Mouse (Mus musculus) retina, postnatal 7 days (tissue): ENCODE data around the gene Fam161a.
A peak's percentile ranks its signal among the peaks of the same experiment; 100 is the strongest.

ENCODE experiments used
- DNase-seq: peaks from one replicate; pipeline ENCODE4 v3.0.0-alpha.2; 2012; ENCODE audit warnings: low read depth, low spot score

The Fam161a gene

DNA sequence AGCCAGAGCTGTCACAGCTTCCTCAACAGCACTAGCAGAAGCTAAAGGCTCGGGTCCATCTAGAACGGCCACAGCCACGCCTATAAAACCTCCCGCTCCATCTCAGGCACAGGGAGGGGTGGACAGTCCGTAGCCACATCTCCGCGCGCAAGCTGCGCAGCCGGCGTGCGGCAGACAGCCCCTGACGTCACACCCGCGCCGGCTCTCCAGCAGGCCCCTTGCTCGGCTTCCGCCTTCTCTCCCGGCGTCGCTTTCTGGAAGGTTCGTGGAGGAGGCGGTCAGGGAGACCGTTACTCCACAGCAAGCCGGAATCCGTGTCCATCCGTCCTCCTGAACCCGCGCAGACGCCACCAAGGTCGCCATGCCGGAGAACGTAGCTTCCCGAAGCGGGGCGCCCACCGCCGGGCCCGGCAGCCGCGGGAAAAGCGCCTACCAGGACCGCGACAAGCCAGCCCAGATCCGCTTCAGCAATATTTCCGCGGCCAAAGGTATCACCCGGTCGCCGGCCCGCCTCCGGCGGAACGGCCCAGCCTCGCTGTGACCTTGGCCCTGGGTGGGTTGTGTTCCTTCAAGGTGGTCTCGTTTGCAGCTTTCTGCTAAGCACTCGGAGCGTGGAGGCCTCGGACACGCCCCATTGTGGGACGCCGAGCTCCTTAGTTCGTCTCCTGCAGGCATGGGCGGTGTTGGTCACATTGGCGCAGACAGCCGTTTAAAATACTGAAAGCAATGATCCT, 16.8 kb upstream of the Fam161a start, which contains the start of gene Cct4:
Cct4 (plus strand) TSS at position 127 of the 734 bp plus-strand sequence.
- DNase-seq, result peak; percentile 86

GRCm38 (mm10) chr11:22991218-22991835, 16.0 kb upstream of the Fam161a start:
- no peak for DNase-seq

DNA sequence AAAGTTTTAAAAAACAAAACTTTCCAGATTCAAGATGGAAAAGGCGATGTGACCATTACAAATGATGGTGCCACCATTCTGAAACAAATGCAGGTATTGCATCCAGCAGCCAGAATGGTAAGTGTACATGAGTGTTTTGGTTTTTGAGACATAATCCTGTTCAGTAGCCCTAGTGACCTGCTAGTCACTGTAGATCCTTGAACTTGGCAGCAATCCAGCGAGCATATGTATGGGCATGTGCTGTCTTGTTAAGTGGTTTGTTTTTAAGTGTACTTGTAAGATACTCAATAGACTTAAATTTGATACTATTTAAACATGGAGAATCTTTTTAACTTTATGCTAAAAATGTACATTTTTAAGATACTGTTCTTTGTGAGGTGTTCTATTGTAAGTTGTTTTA, 13.1 kb upstream of the Fam161a start:
- DNase-seq, result no peak

DNA sequence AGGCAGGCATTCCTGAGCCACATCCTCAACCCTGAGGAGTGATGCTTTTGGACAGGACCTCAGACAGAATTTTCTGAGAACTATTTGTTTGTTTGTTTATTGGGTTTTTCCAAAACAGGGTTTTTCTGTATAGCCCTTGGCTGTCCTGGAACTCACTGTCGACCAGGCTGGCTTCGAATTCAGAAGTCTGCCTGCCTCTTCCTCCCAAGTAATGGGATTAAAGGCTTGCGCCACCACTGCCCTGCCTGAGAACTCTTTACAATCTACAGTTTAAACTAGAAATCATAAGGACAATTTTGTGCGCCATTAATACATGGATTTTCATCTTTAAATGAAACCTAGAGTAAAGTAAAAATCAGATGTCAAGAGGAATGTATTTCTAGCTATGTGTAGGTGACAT, 11.9 kb upstream of the Fam161a start:
- DNase-seq, result no peak

GRCm38 (mm10) chr11:22998308-22998707, 9.0 kb upstream of the Fam161a start:
- DNase-seq, result no peak

DNA sequence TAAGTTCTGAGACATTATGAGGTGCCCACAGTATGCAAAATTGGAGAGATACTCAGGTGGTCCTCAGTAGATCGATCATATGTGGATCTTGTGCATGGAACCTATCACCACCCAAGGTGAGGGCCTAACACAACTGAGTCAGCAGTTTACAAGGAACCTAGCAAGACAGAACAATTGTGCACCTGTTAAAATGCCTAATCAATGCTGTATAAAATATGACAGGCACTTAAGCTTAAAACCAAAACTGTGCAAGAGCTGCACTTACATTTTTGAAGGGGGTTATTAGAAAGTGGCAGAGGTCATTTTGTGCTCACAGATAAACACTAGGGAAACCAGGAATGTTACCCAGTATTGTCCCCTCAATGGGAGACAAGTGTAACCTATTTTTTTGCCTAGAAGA, 2.1 kb upstream of the Fam161a start:
- DNase-seq, result no peak

- DNase-seq, result no peak
These were observed 208 bp upstream of the Fam161a start for GRCm38 (mm10) chr11:23007166-23007480.

DNA sequence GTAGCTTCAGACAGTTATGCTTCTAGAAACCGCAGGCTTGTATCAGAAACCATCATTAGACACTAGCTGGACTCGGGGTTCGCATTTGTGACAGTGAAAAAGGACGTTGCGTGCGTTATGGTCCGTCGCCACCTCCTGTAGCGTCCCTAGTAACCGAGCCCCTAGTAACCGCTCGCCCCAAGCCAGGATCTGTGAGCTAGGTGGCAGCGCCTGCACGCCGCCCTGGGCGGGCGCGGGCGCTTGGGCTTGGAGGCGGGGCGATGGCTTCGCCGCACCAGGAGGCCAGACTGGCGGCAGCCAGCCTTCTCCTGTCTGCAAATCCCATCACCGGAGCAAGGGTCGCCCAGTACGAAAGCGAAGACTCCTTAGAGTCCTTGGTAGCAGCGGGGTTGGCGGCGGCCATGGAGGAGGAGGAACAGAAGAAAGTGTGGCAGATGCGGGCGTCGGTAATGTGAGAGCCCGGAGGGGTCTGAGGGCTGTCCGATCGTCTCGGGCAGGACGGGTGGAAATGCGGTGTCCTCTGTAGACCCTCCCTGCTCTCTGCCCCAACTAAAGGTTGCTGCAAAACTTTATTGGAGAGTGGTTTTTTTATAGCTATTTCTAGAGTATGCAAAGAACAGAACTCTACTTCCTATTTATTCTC, 971 bp downstream of the Fam161a start:
- DNase-seq, result peak; percentile 81

DNA sequence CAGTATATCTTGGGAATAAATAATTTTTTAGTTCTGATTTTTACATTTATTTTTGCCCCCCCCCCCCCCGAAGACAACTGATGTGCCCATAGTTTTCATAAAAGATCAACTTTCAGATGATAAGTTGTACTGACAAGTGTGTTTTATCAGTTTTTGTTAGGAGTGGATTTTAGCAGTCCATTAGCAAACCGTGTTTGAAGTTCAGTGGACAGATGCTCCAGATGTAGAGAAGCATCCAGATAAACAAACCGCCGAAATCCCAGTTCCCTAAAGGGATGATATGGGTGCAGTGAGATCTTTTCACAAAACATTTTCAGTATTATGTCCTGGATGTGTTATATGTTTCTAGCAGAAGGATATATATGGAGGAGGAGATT, 1.5 kb downstream of the Fam161a start:
- no peak for DNase-seq

GRCm38 (mm10) chr11:23013096-23013495, 5.8 kb downstream of the Fam161a start:
- no peak for DNase-seq

DNA sequence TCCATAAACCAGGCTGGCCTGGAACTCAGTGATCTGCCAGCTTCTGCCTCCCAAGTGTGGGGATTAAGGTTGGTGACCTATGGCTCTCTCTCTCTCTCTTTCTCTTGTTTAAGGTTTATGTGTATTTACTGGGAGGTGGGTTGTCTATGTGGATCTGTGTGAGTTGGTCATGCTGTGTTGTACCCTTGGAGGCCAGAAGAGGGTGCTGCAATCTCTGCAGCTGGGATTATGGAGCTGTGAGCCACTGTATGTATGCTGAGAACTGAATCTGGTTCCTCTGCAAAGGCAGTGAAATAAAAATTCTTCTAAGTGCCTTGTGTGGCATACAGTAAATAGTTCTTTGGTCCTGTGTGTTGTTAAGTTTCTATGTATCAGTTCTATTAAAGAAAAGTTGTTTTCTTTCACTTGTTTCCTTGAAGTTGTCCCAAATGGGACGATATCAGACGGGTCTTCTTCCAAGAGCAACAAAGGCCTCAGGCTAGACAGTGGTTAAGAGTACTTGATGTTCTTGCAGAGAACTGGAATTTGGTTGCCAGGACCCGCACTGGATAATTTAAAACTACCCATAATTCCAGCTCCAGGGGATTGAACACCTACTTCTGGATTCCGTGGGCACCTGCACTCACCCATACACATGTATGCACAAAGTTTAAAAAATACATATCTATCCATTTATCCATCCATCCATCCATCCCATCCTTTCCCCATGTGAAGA, 6.4 kb downstream of the Fam161a start:
- no peak for DNase-seq

DNA sequence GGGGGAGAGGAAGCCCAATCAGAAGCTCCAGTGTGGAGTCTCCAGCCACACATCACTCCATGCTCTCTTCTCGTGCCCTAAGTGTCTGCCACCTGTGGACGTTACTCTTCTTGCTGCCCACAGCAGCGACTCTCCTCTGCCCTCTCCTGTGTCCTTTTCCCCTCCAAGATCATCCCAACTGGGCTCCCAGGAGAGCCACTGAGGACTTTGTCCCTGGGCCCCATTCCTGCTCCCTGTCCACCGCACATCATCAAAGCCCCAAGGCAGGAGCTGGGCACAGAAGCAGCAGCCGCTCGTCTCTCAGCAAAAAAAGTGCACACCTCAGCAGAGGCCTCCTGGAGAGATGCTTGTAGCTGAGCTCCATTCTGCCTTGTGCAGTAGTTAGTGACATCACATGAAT, 7.7 kb downstream of the Fam161a start:
- DNase-seq, result no peak

- no peak for DNase-seq
These were observed 10.6 kb downstream of the Fam161a start for GRCm38 (mm10) chr11:23017943-23018342.

DNA sequence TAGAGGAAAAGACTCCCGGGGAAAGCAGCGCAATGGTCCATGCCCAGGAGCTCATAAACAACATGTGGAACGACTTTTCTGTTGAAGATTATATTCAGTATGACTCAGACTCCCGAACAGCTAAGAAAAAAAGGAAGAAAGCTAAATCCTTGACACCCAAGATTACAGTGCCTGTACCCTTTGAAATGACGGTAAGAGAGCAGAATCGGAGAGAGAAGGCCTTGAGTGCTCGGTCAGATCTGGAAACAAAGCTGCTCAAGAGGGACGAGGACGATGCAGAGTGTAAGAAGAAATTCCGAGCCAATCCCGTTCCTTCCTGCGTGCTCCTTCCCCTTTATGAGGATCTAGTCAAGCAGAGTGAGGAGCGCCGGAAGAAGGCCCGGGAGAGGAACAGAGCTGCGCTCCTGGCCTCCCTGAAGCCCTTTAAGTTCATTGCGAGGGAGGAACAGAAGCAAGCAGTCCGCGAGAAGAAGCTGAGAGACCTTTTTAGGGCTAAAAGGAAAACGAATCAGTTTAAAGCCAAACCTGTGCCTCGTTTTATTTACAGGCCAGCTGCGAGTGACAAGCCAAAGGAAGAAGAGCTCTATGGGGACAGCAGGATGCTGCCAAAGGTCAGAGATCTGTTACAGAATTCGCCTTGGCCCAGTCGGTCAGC, 12.9 kb downstream of the Fam161a start:
- no peak for DNase-seq

DNA sequence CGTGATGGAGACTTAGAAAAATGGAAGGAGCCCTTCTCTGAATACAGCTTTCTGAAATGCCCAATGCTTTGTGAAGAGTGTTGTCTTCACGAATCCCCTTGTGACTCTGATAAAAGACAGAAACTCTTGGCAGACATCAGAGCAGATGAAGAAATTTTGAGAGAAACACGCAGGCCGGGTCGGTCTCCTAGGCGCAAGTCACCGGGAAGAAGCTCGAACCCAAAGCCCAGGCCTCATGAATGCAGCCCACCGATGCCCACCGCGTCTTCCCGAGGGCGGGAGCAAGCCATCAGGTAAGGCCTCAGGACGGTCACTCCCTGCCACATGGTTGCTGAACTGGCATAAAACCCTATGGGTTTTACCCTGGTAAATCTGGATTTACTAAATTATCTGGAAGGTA, 13.5 kb downstream of the Fam161a start:
- no peak for DNase-seq

- no peak for DNase-seq
These were observed 15.8 kb downstream of the Fam161a start for GRCm38 (mm10) chr11:23023155-23023554.

DNA sequence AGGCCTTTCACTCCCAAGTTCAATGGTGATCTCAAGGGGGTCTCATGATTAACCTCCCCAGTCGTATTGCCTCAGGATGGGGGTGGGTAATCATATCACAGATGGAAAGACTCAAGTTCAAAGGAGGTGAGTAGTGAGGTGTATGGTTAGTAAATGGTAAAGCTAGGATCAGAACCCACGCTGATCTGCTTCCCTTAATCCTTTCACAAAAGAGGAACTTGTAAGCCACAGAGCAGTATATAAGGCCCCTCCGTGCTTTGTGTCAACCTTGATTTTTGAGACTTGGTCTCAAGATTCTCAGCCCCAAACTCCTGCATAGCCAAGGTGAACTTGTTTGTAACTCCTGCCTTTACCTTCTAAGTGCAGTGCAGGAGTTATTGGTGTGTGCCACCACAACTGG, 16.8 kb downstream of the Fam161a start:
- no peak for DNase-seq

- no peak for DNase-seq
These were observed 21.6 kb downstream of the Fam161a start for GRCm38 (mm10) chr11:23028957-23029356.

GRCm38 (mm10) chr11:23029399-23029798, 22.1 kb downstream of the Fam161a start:
- no peak for DNase-seq

GRCm38 (mm10) chr11:23047252-23047651, 39.9 kb downstream of the Fam161a start:
- DNase-seq, result no peak

GRCm38 (mm10) chr11:23047663-23048582, 40.6 kb downstream of the Fam161a start:
- DNase-seq, result no peak
